Comparison of ENCODE assay signal across 9 mouse cellular contexts in genomic region chr1:55890511-55891151, GRCm38 (mm10).
DNase-seq lines count a peak whose midpoint lies in the region; ATAC-seq and TF ChIP-seq lines count a peak whose summit lies in the region.
"Had no signal": no experiment of that assay in that cellular context is flagged by ENCODE, and none has a peak within 500 bp of the region (broad histone marks: within the 10 kb centered on the region; RNA-seq: fewer than 3 reads in every experiment).

No protein-coding gene starts in this region.

- no peak for TF ChIP-seq EP300 in heart, postnatal 0 days (IDR thresholded peaks at IDR 0.05; ENCODE audit: low read depth)
- no peak for TF ChIP-seq EP300 in MEL (IDR thresholded peaks at IDR 0.05; ENCODE audit: low read depth in 1 of 2, low read length in 2 of 2)

- ATAC-seq in heart, postnatal 0 days (ENCODE audit: insufficient read depth, low read depth): no peak
- no peak for ATAC-seq in erythroblast, adult 5-6 weeks (replicated peaks; ENCODE audit: low FRiP score, poor library complexity, severe bottlenecking)

- peak; percentile 62 for TF ChIP-seq CTCF in heart, postnatal 0 days (IDR thresholded peaks at IDR 0.05; ENCODE audit: low read depth)
- no peak for TF ChIP-seq CTCF in MEL (IDR thresholded peaks at IDR 0.05 in 2 of 3, conservative IDR thresholded peaks at IDR 0.05 in 1 of 3; ENCODE audit: control insufficient read depth in 1 of 3, insufficient read depth in 1 of 3, low read depth in 2 of 3, low read length in 3 of 3, poor library complexity in 1 of 3, severe bottlenecking in 1 of 3)

- H3K4me2 ChIP-seq in heart, postnatal 0 days (ENCODE audit: low read depth, low read length): no peak overlapping the region

- H3K4me1 ChIP-seq in heart, postnatal 0 days (ENCODE audit: control insufficient read depth, insufficient read depth): peaks cover 14% of the 10 kb centered on the region; the same call in 1 of the 2 replicates
- H3K4me1 ChIP-seq in MEL (ENCODE audit: control insufficient read depth in 1 of 2, insufficient read depth in 2 of 2, low read length in 2 of 2): no peaks in the 10 kb centered on the region

- H3K4me3 ChIP-seq in heart, postnatal 0 days (ENCODE audit: low read depth, low read length): no peak overlapping the region
- H3K4me3 ChIP-seq in MEL (ENCODE audit: control insufficient read depth in 1 of 2, insufficient read depth in 1 of 2, low read depth in 2 of 2, low read length in 2 of 2): no peak overlapping the region

- no peaks in the 10 kb centered on the region for H3K36me3 ChIP-seq in heart, postnatal 0 days (replicated peaks; ENCODE audit: control insufficient read depth, insufficient read depth, low read length)
- H3K36me3 ChIP-seq in MEL (ENCODE audit: control insufficient read depth in 1 of 2, insufficient read depth in 2 of 2, low read length in 2 of 2): no peaks in the 10 kb centered on the region
- H3K36me3 ChIP-seq: G1E had no signal

- 46% methylated on average over 15 of the region's 15 CpGs for WGBS in heart, postnatal 0 days

- TF ChIP-seq RAD21 in MEL (IDR thresholded peaks at IDR 0.05; ENCODE audit: low read depth, low read length): no peak

- peaks cover 41% of the 10 kb centered on the region for H3K27me3 ChIP-seq in heart, postnatal 0 days (ENCODE audit: control insufficient read depth, insufficient read depth, low read length)
- no peaks in the 10 kb centered on the region for H3K27me3 ChIP-seq in MEL (ENCODE audit: control insufficient read depth in 1 of 2, insufficient read depth in 2 of 2, low read length in 2 of 2)

- intact Hi-C loops in heart, postnatal 25 days (cut with DNase I): loop anchor here (5.0 kb wide), 1 partner anchor 1087 kb away; the partner anchor contains the start of gene Satb2
- intact Hi-C loops in left cerebral cortex, postnatal 10 days (cut with DNase I): loop anchor here (2.0 to 5.0 kb wide), 2 partner anchors 67 to 1314 kb away; no protein-coding TSS in a partner anchor

- no peaks in the 10 kb centered on the region for H3K9me3 ChIP-seq in heart, postnatal 0 days (replicated peaks; ENCODE audit: control insufficient read depth, low read length)
- no peaks in the 10 kb centered on the region for H3K9me3 ChIP-seq in MEL (replicated peaks; ENCODE audit: insufficient read depth, low read length)

- H3K79me2 ChIP-seq in MEL (ENCODE audit: control insufficient read depth, insufficient read depth, low read length, poor library complexity): no peaks in the 10 kb centered on the region

- no peak for TF ChIP-seq POLR2A in MEL (IDR thresholded peaks at IDR 0.05; ENCODE audit: control insufficient read depth in 1 of 2, insufficient read depth in 1 of 2, low read depth in 1 of 2, low read length in 2 of 2, poor library complexity in 1 of 2)

- H3K9ac ChIP-seq in heart, postnatal 0 days (replicated peaks; ENCODE audit: low read depth, low read length): no peak overlapping the region
- H3K9ac ChIP-seq in MEL (ENCODE audit: control insufficient read depth, low read depth, low read length, poor library complexity, severe bottlenecking): no peak overlapping the region

- H3K27ac ChIP-seq in heart, postnatal 0 days (ENCODE audit: low read depth): no peak overlapping the region
- H3K27ac ChIP-seq in MEL (ENCODE audit: control insufficient read depth, low read depth, low read length): no peak overlapping the region

- peak; percentile 26 for DNase-seq in heart, postnatal 0 days (ENCODE audit: low spot score)
- no peak for DNase-seq in heart, postnatal 25 days (ENCODE audit: low spot score)
- DNase-seq in MEL (ENCODE audit: low read depth, low spot score): peak; percentile 1
- DNase-seq in fibroblast of lung, adult 2 months (ENCODE audit: low read depth): peak; percentile 29
- DNase-seq in left cerebral cortex, postnatal 10 days (ENCODE audit: extremely low spot score in 1 of 2, low spot score in 2 of 2): peak; percentile 39 to 74
- DNase-seq in thymus, postnatal 36 days: no peak
- DNase-seq in spleen, adult 12 weeks (ENCODE audit: low spot score): no peak

TF ChIP-seq in MEL, 35 proteins besides CTCF, POLR2A, EP300 and RAD21:
- TF ChIP-seq RCOR1 (IDR thresholded peaks at IDR 0.05; ENCODE audit: low read depth, low read length) (no peak), NRF1 (IDR thresholded peaks at IDR 0.05; ENCODE audit: insufficient read depth, low read depth, low read length, poor library complexity, severe bottlenecking) (no peak), BHLHE40 (IDR thresholded peaks at IDR 0.05; ENCODE audit: borderline replicate concordance, low read depth, low read length) (no peak), MYB (IDR thresholded peaks at IDR 0.05; ENCODE audit: low read depth, low read length) (no peak), MAZ (IDR thresholded peaks at IDR 0.05; ENCODE audit: low read depth, low read length) (no peak), GABPA (IDR thresholded peaks at IDR 0.05; ENCODE audit: low read depth, low read length) (no peak), HCFC1 (IDR thresholded peaks at IDR 0.05; ENCODE audit: low read depth, low read length) (no peak), TAL1 (IDR thresholded peaks at IDR 0.05; ENCODE audit: low read length) (no peak), ZMIZ1 (IDR thresholded peaks at IDR 0.05; ENCODE audit: low read depth, low read length) (no peak), E2F4 (IDR thresholded peaks at IDR 0.05; ENCODE audit: borderline replicate concordance, low read depth, low read length) (no peak), MYC (IDR thresholded peaks at IDR 0.05; ENCODE audit: low read depth, low read length) (no peak), POLR2AphosphoS5 (IDR thresholded peaks at IDR 0.05; ENCODE audit: borderline replicate concordance, low read depth, low read length) (no peak), CHD2 (IDR thresholded peaks at IDR 0.05; ENCODE audit: low read length) (no peak), MEF2A (IDR thresholded peaks at IDR 0.05; ENCODE audit: extremely low read depth, insufficient replicate concordance, low read depth, low read length, poor library complexity, severe bottlenecking) (no peak), NELFE (IDR thresholded peaks at IDR 0.05; ENCODE audit: low read depth, low read length) (no peak), CHD1 (IDR thresholded peaks at IDR 0.05; ENCODE audit: low read depth, low read length) (no peak), ZNF384 (IDR thresholded peaks at IDR 0.05; ENCODE audit: low read depth, low read length) (no peak), SIN3A (IDR thresholded peaks at IDR 0.05; ENCODE audit: low read length) (no peak), ZC3H11A (IDR thresholded peaks at IDR 0.05; ENCODE audit: low read depth, low read length) (no peak)
TF ChIP-seq in MEL: peak in this region for 0.

Comparison
In these comparisons a context has a peak if more than half of its experiments do, and no peak if none do; other contexts are left out.
1. DNase-seq: peak in heart, postnatal 0 days (single experiment), MEL (single experiment), fibroblast of lung, adult 2 months (single experiment) and left cerebral cortex, postnatal 10 days (2 of 2); none in heart, postnatal 25 days (single experiment), thymus, postnatal 36 days (0 of 2) and spleen, adult 12 weeks (single experiment).